Mouse (Mus musculus): Measurements from ENCODE around the gene Olfr1131. TPM values are rescaled to one million over a fixed set of nuclear protein-coding genes. Genes with fewer than 3 reads are reported as not detected.
"Not testable (repeated sequence)": the region's sequence is repeated elsewhere in the genome, so short reads cannot be mapped to it uniquely, and the experiment has no call there.

The Olfr1131 gene
- polyA plus RNA-seq (2014; fragmentation: Nextera tagmentation; extraction: Ambion mirVana): not detected in 2 replicates

DNA sequence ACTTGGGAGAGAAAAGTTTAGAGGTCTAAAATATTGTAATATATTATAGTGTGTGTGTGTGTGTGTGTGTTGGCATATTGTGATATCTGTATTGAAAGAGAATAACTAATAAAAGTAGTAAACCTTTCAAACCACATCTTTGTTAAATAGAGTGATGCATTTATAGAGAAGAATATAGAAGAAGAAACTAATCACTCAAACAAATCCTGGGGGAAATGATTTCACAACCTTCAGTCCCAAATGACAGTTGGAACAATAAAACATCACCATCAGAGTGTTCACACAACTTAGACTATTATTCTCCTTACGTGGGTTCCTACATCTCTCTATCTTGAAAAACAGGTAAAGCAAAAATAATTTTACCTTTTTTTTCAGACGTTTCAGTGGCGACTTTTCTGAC lies at the start of gene Olfr1131:
Olfr1131 (plus strand) TSS at position 301 of the 400 bp plus-strand sequence.
- DNase-seq (ENCODE audit: low spot score) (no peak), ATAC-seq (ENCODE audit: insufficient number of reproducible peaks, low FRiP score, low TSS enrichment, low read depth) (no peak)
- H3K27me3 ChIP-seq (ENCODE audit: control insufficient read depth, insufficient read depth, low read length): no peaks in the 10 kb centered on the region
- no peaks in the 10 kb centered on the region for H3K9me3 ChIP-seq (ENCODE audit: control insufficient read depth, low read length)
- no peak within 1 kb of the TSS for H3K27ac ChIP-seq (replicated peaks; ENCODE audit: low read depth, low read length)
- no peak within 1 kb of the TSS for H3K4me3 ChIP-seq (ENCODE audit: low read depth, low read length)
- no peak within 1 kb of the TSS for H3K9ac ChIP-seq (ENCODE audit: low read length)
- H3K4me2 ChIP-seq (ENCODE audit: low read depth, severe bottlenecking): no peak within 1 kb of the TSS
- no peaks in the 10 kb centered on the region for H3K36me3 ChIP-seq (ENCODE audit: control insufficient read depth, insufficient read depth, low read length)
- no peaks in the 10 kb centered on the region for H3K4me1 ChIP-seq (ENCODE audit: control insufficient read depth, insufficient read depth, low read length)
- 71% methylated on average over 3 of the region's 3 CpGs for WGBS

DNA sequence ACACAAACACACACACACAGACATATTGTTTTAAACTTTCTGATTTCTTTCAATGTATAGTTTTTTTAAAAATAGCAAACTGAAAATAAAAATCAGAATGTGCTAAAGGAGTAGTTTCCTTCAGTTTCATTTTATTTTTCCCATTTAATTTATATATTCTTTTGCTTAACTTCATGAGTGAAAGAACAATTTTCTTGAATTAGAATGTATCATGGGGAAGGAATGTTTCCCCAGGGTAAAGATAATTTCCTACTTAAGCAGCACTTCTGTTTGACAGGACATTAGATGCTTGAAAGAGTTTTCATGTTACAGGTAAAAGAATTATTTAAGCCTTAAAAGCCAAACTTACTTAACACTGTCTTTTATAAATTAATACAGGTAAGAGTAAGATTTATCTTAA lies 21.0 kb upstream of the Olfr1131 start, which contains the start of gene Olfr1130:
Olfr1130 (plus strand) TSS at position 301 of the 400 bp plus-strand sequence.
- not testable (repeated sequence) for H3K27me3 ChIP-seq (ENCODE audit: control insufficient read depth, insufficient read depth, low read length); H3K9me3 ChIP-seq (ENCODE audit: control insufficient read depth, low read length); H3K4me1 ChIP-seq (ENCODE audit: control insufficient read depth, insufficient read depth, low read length); H3K4me3 ChIP-seq (ENCODE audit: low read depth, low read length); H3K9ac ChIP-seq (ENCODE audit: low read length); DNase-seq (ENCODE audit: low spot score); H3K36me3 ChIP-seq (ENCODE audit: control insufficient read depth, insufficient read depth, low read length); H3K27ac ChIP-seq (replicated peaks; ENCODE audit: low read depth, low read length); ATAC-seq (ENCODE audit: insufficient number of reproducible peaks, low FRiP score, low TSS enrichment, low read depth); H3K4me2 ChIP-seq (ENCODE audit: low read depth, severe bottlenecking)

DNA sequence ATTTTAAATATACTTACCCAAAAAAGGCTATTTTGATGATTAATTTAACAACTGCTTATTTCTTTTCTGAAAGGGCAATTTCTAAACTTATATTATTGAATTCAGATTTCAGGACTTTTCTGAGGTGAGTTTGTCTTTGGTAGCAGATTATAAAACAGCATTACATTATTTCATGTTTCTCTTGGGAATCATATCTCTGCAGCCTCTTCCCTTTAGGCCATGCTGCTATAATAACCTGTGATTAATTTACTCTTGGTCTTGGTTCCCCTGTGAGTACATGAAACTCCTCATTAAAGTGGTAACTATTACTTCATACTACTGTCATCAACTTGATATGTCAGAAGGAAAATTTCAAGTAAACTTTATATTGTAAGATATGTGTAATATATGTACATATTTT lies 10.5 kb downstream of the Olfr1131 start, which contains the start of gene Olfr1132:
Olfr1132 (minus strand) TSS at position 101 of the 400 bp plus-strand sequence.
- Histone ChIP-seq H3K9me3 (ENCODE audit: control insufficient read depth, low read length) (no peaks in the 10 kb centered on the region), H3K4me1 (ENCODE audit: control insufficient read depth, insufficient read depth, low read length) (no peaks in the 10 kb centered on the region), H3K27me3 (ENCODE audit: control insufficient read depth, insufficient read depth, low read length) (no peaks in the 10 kb centered on the region), H3K27ac (replicated peaks; ENCODE audit: low read depth, low read length) (no peak within 1 kb of the TSS), H3K9ac (ENCODE audit: low read length) (no peak within 1 kb of the TSS), H3K4me3 (ENCODE audit: low read depth, low read length) (no peak within 1 kb of the TSS), H3K4me2 (ENCODE audit: low read depth, severe bottlenecking) (no peak within 1 kb of the TSS), H3K36me3 (ENCODE audit: control insufficient read depth, insufficient read depth, low read length) (no peaks in the 10 kb centered on the region)
- no peak for DNase-seq (ENCODE audit: low spot score)
- ATAC-seq (ENCODE audit: insufficient number of reproducible peaks, low FRiP score, low TSS enrichment, low read depth): no peak

DNA sequence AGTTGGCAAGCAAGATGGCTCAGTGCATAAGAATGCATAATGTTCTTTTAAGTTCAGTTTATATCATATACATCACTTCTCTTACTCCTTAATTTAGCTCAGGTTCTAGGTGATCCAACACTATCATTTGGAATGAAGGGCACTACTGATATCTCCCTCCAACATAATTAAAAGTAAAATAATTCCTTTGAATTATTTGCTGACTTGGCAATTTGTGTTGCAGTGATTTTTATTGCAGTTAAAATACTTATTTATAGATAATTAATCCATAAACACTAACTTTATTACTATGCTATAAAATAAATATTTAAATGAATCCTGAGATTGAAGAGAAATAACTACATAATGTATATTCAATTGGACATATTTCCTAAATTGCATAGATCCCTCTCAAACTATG lies 15.5 kb downstream of the Olfr1131 start:
- Histone ChIP-seq H3K36me3 (ENCODE audit: control insufficient read depth, insufficient read depth, low read length) (no peaks in the 10 kb centered on the region), H3K9me3 (ENCODE audit: control insufficient read depth, low read length) (no peaks in the 10 kb centered on the region), H3K27ac (replicated peaks; ENCODE audit: low read depth, low read length) (no peak overlapping the region), H3K4me2 (ENCODE audit: low read depth, severe bottlenecking) (no peak overlapping the region), H3K4me1 (ENCODE audit: control insufficient read depth, insufficient read depth, low read length) (no peaks in the 10 kb centered on the region), H3K9ac (ENCODE audit: low read length) (no peak overlapping the region), H3K4me3 (ENCODE audit: low read depth, low read length) (no peak overlapping the region), H3K27me3 (ENCODE audit: control insufficient read depth, insufficient read depth, low read length) (no peaks in the 10 kb centered on the region)
- no peak for DNase-seq (ENCODE audit: low spot score)
- no peak for ATAC-seq (ENCODE audit: insufficient number of reproducible peaks, low FRiP score, low TSS enrichment, low read depth)

DNA sequence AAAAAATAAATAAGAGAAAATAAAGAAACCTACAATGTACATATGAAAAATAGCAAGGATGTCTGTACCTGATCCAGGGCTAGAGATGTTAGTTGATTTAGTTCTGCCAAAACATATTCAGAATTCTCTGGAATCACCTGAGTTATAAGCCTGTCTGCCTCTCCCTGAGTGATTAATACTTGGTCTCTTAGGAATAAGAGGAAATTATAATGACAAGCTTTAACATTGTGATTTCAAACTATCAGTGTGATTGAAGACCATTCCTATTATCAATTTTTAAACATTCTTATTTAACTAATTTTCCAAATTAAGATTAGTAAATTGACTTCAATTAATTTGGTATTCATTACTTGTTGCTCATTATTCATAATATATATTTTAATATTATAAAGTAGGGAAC lies 20.4 kb downstream of the Olfr1131 start, which contains the start of gene Olfr1133:
Olfr1133 (minus strand) TSS at position 101 of the 400 bp plus-strand sequence.
- H3K36me3 ChIP-seq (ENCODE audit: control insufficient read depth, insufficient read depth, low read length): no peaks in the 10 kb centered on the region
- H3K4me1 ChIP-seq (ENCODE audit: control insufficient read depth, insufficient read depth, low read length): no peaks in the 10 kb centered on the region
- no peak within 1 kb of the TSS for H3K4me3 ChIP-seq (ENCODE audit: low read depth, low read length)
- no peak for DNase-seq (ENCODE audit: low spot score)
- no peak for ATAC-seq (ENCODE audit: insufficient number of reproducible peaks, low FRiP score, low TSS enrichment, low read depth)
- H3K9ac ChIP-seq (ENCODE audit: low read length): no peak within 1 kb of the TSS
- H3K9me3 ChIP-seq (ENCODE audit: control insufficient read depth, low read length): no peaks in the 10 kb centered on the region
- no peak within 1 kb of the TSS for H3K4me2 ChIP-seq (ENCODE audit: low read depth, severe bottlenecking)
- no peaks in the 10 kb centered on the region for H3K27me3 ChIP-seq (ENCODE audit: control insufficient read depth, insufficient read depth, low read length)
- no peak within 1 kb of the TSS for H3K27ac ChIP-seq (replicated peaks; ENCODE audit: low read depth, low read length)

DNA sequence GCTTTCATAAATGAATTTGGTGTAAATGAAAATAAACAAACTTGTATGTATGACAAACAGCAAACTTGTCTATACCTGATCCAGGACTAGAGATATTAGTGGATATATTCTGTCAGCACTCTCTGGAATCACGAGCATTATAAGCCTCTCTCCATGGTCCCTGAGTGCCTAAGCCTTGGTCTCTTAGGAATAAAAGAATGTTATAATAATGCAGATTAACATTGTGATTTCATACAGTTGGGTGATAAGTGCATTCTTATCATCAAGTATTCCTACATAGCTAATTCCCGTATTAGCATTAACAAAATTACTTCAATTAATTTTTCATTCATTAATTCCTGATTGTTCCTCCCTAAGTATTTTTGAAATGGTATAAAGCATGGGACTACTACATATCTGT lies 31.5 kb downstream of the Olfr1131 start, which contains the start of gene Olfr1134:
Olfr1134 (minus strand) TSS at position 101 of the 400 bp plus-strand sequence.
- H3K27me3 ChIP-seq (ENCODE audit: control insufficient read depth, insufficient read depth, low read length): no peaks in the 10 kb centered on the region
- no peaks in the 10 kb centered on the region for H3K4me1 ChIP-seq (ENCODE audit: control insufficient read depth, insufficient read depth, low read length)
- H3K9ac ChIP-seq (ENCODE audit: low read length): no peak within 1 kb of the TSS
- H3K36me3 ChIP-seq (ENCODE audit: control insufficient read depth, insufficient read depth, low read length): no peaks in the 10 kb centered on the region
- H3K27ac ChIP-seq (replicated peaks; ENCODE audit: low read depth, low read length): no peak within 1 kb of the TSS
- H3K4me3 ChIP-seq (ENCODE audit: low read depth, low read length): no peak within 1 kb of the TSS
- no peak for ATAC-seq (ENCODE audit: insufficient number of reproducible peaks, low FRiP score, low TSS enrichment, low read depth)
- no peaks in the 10 kb centered on the region for H3K9me3 ChIP-seq (ENCODE audit: control insufficient read depth, low read length)
- DNase-seq (ENCODE audit: low spot score): no peak
- WGBS: 94% methylated on average over 2 of the region's 2 CpGs
- no peak within 1 kb of the TSS for H3K4me2 ChIP-seq (ENCODE audit: low read depth, severe bottlenecking)

DNA sequence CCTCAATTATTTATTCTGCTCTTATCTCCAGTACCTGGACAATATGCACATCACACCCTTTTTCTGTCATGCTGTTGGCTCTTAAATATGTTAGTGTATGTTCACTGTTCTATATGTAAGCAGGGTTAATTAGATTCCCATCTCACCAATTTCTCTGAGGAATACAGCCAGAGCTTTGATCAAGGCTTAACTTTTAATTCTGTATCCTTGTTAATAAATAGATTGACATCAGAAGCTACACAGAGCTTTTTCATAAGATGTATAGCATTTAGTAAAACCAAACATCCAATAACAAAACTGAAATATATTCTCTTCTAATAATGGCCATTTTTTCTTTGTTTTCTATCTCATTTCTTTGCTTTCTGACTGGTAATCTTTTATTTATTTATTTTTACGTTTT lies 46.7 kb downstream of the Olfr1131 start, which contains the start of gene Olfr1135:
Olfr1135 (minus strand) TSS at position 101 of the 400 bp plus-strand sequence.
- Histone ChIP-seq H3K4me1 (ENCODE audit: control insufficient read depth, insufficient read depth, low read length) (no peaks in the 10 kb centered on the region), H3K9ac (ENCODE audit: low read length) (no peak within 1 kb of the TSS), H3K4me3 (ENCODE audit: low read depth, low read length) (no peak within 1 kb of the TSS), H3K27ac (replicated peaks; ENCODE audit: low read depth, low read length) (no peak within 1 kb of the TSS), H3K9me3 (ENCODE audit: control insufficient read depth, low read length) (no peaks in the 10 kb centered on the region), H3K36me3 (ENCODE audit: control insufficient read depth, insufficient read depth, low read length) (no peaks in the 10 kb centered on the region), H3K27me3 (ENCODE audit: control insufficient read depth, insufficient read depth, low read length) (no peaks in the 10 kb centered on the region), H3K4me2 (ENCODE audit: low read depth, severe bottlenecking) (no peak within 1 kb of the TSS)
- ATAC-seq (ENCODE audit: insufficient number of reproducible peaks, low FRiP score, low TSS enrichment, low read depth) (no peak), DNase-seq (ENCODE audit: low spot score) (no peak)
- 26% methylated on average over 1 of the region's 1 CpGs for WGBS

Other genes with a start within 250 kb of the Olfr1131 start
- not detected in 2 replicates for gene Olfr1122, start 241.3 kb upstream of the Olfr1131 start, polyA plus RNA-seq (2014; fragmentation: Nextera tagmentation; extraction: Ambion mirVana)
- gene Olfr1123, start 210.5 kb upstream of the Olfr1131 start, polyA plus RNA-seq (2014; fragmentation: Nextera tagmentation; extraction: Ambion mirVana): not detected in 2 replicates
- gene Olfr1124, start 196.8 kb upstream of the Olfr1131 start, polyA plus RNA-seq (2014; fragmentation: Nextera tagmentation; extraction: Ambion mirVana): not detected in 2 replicates
- gene Olfr1126, start 173.1 kb upstream of the Olfr1131 start, polyA plus RNA-seq (2014; fragmentation: Nextera tagmentation; extraction: Ambion mirVana): not detected in 2 replicates
- not detected in 2 replicates for gene Pramel7, start 130.0 kb upstream of the Olfr1131 start, polyA plus RNA-seq (2014; fragmentation: Nextera tagmentation; extraction: Ambion mirVana)
- not detected in 2 replicates for gene Pramel6, start 120.5 kb upstream of the Olfr1131 start, polyA plus RNA-seq (2014; fragmentation: Nextera tagmentation; extraction: Ambion mirVana)
- not detected in 2 replicates for gene Olfr153, start 95.3 kb upstream of the Olfr1131 start, polyA plus RNA-seq (2014; fragmentation: Nextera tagmentation; extraction: Ambion mirVana)
- gene Olfr1128, start 81.6 kb upstream of the Olfr1131 start, polyA plus RNA-seq (2014; fragmentation: Nextera tagmentation; extraction: Ambion mirVana): not detected in 2 replicates
- not detected in 2 replicates for gene Olfr1129, start 53.2 kb upstream of the Olfr1131 start, polyA plus RNA-seq (2014; fragmentation: Nextera tagmentation; extraction: Ambion mirVana)
- gene Olfr1130, start 20.9 kb upstream of the Olfr1131 start, polyA plus RNA-seq (2014; fragmentation: Nextera tagmentation; extraction: Ambion mirVana): not detected in 2 replicates
- gene Olfr1132, start 10.4 kb downstream of the Olfr1131 start, polyA plus RNA-seq (2014; fragmentation: Nextera tagmentation; extraction: Ambion mirVana): not detected in 2 replicates
- gene Olfr1133, start 20.3 kb downstream of the Olfr1131 start, polyA plus RNA-seq (2014; fragmentation: Nextera tagmentation; extraction: Ambion mirVana): not detected in 2 replicates
- not detected in 2 replicates for gene Olfr1134, start 31.4 kb downstream of the Olfr1131 start, polyA plus RNA-seq (2014; fragmentation: Nextera tagmentation; extraction: Ambion mirVana)
- not detected in 2 replicates for gene Olfr1135, start 46.6 kb downstream of the Olfr1131 start, polyA plus RNA-seq (2014; fragmentation: Nextera tagmentation; extraction: Ambion mirVana)
- not detected in 2 replicates for gene Olfr1136, start 66.8 kb downstream of the Olfr1131 start, polyA plus RNA-seq (2014; fragmentation: Nextera tagmentation; extraction: Ambion mirVana)
- not detected in 2 replicates for gene Olfr1137, start 86.1 kb downstream of the Olfr1131 start, polyA plus RNA-seq (2014; fragmentation: Nextera tagmentation; extraction: Ambion mirVana)
- not detected in 2 replicates for gene Olfr1138, start 112.9 kb downstream of the Olfr1131 start, polyA plus RNA-seq (2014; fragmentation: Nextera tagmentation; extraction: Ambion mirVana)
- gene Olfr1140, start 116.6 kb downstream of the Olfr1131 start, polyA plus RNA-seq (2014; fragmentation: Nextera tagmentation; extraction: Ambion mirVana): not detected in 2 replicates
- gene Olfr1141, start 126.9 kb downstream of the Olfr1131 start, polyA plus RNA-seq (2014; fragmentation: Nextera tagmentation; extraction: Ambion mirVana): not detected in 2 replicates
- not detected in 2 replicates for gene Olfr152, start 152.4 kb downstream of the Olfr1131 start, polyA plus RNA-seq (2014; fragmentation: Nextera tagmentation; extraction: Ambion mirVana)
- gene Olfr1143, start 173.5 kb downstream of the Olfr1131 start, polyA plus RNA-seq (2014; fragmentation: Nextera tagmentation; extraction: Ambion mirVana): not detected in 2 replicates
- not detected in 2 replicates for gene Olfr1145, start 182.7 kb downstream of the Olfr1131 start, polyA plus RNA-seq (2014; fragmentation: Nextera tagmentation; extraction: Ambion mirVana)
- not detected in 2 replicates for gene Olfr1148, start 203.4 kb downstream of the Olfr1131 start, polyA plus RNA-seq (2014; fragmentation: Nextera tagmentation; extraction: Ambion mirVana)
- gene Olfr1150-ps1, start 216.9 kb downstream of the Olfr1131 start, polyA plus RNA-seq (2014; fragmentation: Nextera tagmentation; extraction: Ambion mirVana): not detected in 2 replicates
- not detected in 2 replicates for gene Olfr1151, start 228.8 kb downstream of the Olfr1131 start, polyA plus RNA-seq (2014; fragmentation: Nextera tagmentation; extraction: Ambion mirVana)
- not detected in 2 replicates for gene Olfr1152, start 239.4 kb downstream of the Olfr1131 start, polyA plus RNA-seq (2014; fragmentation: Nextera tagmentation; extraction: Ambion mirVana)